Mouse (Mus musculus): ENCODE results near the gene a.

DNA sequence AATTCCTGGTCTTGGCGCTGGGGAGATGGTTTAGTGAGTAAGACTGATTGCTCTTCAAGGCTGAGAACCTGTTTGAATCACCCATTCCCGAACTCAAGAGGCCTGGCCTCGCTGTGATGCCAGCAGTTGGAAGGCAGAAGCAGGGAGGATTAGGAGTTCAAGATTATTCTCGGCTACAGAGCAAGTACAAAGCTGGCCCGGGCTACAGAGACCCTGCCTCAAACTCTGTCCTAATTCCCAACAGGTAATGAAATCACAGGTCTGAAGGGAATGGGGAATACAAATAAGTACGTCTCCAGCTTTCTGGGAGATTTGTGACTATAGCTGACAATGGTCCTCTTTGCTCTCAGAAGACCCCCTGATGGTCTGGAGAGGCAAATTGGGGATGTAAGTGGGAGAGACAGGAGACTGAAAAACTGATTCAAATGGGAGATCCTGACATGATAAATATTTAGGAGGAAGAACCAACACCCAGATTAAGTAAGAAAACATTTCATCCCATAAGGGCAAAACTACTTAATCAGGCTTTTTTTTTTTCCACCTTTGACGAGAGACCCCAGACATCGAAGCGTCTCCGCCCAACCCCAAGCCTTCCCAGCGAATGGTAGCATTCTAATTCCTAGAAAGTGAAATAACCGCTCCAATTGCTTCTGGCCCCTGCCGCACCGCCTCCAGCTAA, 1.1 kb upstream of the a start:
- TF ChIP-seq CTCF (IDR thresholded peaks at IDR 0.05; ENCODE audit: low read depth) (no peak), EP300 (optimal IDR thresholded peaks at IDR 0.05) (no peak)
